Mouse (Mus musculus): Measurements from ENCODE around the gene Rbm7. TPM values are rescaled to one million over a fixed set of nuclear protein-coding genes. Genes with fewer than 3 reads are reported as not detected.
"Not testable (repeated sequence)": the region's sequence is repeated elsewhere in the genome, so short reads cannot be mapped to it uniquely, and the experiment has no call there.

Gene Rbm7
- total and polyA plus RNA-seq, 3 experiments: 47.3 to 48.4 TPM; not detected in 1

DNA sequence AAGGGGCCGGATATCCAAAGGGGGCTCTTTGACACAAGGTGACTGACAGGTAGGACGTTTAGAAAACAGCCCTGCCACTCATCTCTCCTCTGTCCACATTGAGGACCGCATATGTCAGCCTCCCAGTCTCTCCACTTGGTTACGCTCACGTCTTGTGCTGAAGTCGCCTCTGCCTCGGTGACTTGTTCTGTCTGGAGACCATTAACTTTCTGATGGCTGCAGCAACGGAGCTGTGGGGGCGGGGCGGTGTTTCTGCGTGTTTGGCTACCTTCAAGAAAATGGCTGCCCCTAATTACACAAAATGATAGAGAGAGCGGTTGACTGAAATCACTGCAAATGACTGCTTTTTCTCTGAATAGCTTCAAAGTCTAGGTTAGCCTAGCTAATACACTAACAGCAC is 43.6 kb upstream of the Rbm7 start:
- Histone ChIP-seq H3K9me3 (replicated peaks; ENCODE audit: insufficient read depth, low read length) (no peaks in the 10 kb centered on the region), H3K9ac (ENCODE audit: control insufficient read depth, low read depth, low read length, poor library complexity, severe bottlenecking) (no peak overlapping the region), H3K4me1 (ENCODE audit: control insufficient read depth in 1 of 2, insufficient read depth in 2 of 2, low read length in 2 of 2) (no peaks in the 10 kb centered on the region), H3K27me3 (ENCODE audit: control insufficient read depth in 1 of 2, insufficient read depth in 2 of 2, low read length in 2 of 2) (no peaks in the 10 kb centered on the region), H3K79me2 (ENCODE audit: control insufficient read depth, insufficient read depth, low read length, poor library complexity) (no peaks in the 10 kb centered on the region), H3K27ac (ENCODE audit: control insufficient read depth, low read depth, low read length) (no peak overlapping the region), H3K36me3 (ENCODE audit: control insufficient read depth in 1 of 2, insufficient read depth in 2 of 2, low read length in 2 of 2) (no peaks in the 10 kb centered on the region), H3K4me3 (ENCODE audit: control insufficient read depth in 1 of 2, insufficient read depth in 1 of 2, low read depth in 2 of 2, low read length in 2 of 2) (no peak overlapping the region)
- DNase-seq (ENCODE audit: low read depth, low spot score): no peak
- TF ChIP-seq RAD21 (IDR thresholded peaks at IDR 0.05; ENCODE audit: low read depth, low read length) (no peak), KAT2A (conservative IDR thresholded peaks at IDR 0.05; ENCODE audit: low read depth, low read length) (no peak), USF1 (IDR thresholded peaks at IDR 0.05; ENCODE audit: low read depth, low read length) (no peak), EP300 (IDR thresholded peaks at IDR 0.05; ENCODE audit: low read depth in 1 of 2, low read length in 2 of 2) (no peak), MAFK (IDR thresholded peaks at IDR 0.05; ENCODE audit: borderline replicate concordance, low read depth, low read length) (no peak), NRF1 (IDR thresholded peaks at IDR 0.05; ENCODE audit: insufficient read depth, low read depth, low read length, poor library complexity, severe bottlenecking) (no peak), GATA1 (IDR thresholded peaks at IDR 0.05; ENCODE audit: low read depth, low read length) (no peak), ZMIZ1 (IDR thresholded peaks at IDR 0.05; ENCODE audit: low read depth, low read length) (no peak), MEF2A (IDR thresholded peaks at IDR 0.05; ENCODE audit: extremely low read depth, insufficient replicate concordance, low read depth, low read length, poor library complexity, severe bottlenecking) (no peak), MYC (IDR thresholded peaks at IDR 0.05; ENCODE audit: low read depth, low read length) (no peak), ETS1 (IDR thresholded peaks at IDR 0.05; ENCODE audit: low read depth, low read length) (no peak), CHD1 (IDR thresholded peaks at IDR 0.05; ENCODE audit: low read depth, low read length) (no peak), JUND (IDR thresholded peaks at IDR 0.05; ENCODE audit: low read depth, low read length) (no peak)

DNA sequence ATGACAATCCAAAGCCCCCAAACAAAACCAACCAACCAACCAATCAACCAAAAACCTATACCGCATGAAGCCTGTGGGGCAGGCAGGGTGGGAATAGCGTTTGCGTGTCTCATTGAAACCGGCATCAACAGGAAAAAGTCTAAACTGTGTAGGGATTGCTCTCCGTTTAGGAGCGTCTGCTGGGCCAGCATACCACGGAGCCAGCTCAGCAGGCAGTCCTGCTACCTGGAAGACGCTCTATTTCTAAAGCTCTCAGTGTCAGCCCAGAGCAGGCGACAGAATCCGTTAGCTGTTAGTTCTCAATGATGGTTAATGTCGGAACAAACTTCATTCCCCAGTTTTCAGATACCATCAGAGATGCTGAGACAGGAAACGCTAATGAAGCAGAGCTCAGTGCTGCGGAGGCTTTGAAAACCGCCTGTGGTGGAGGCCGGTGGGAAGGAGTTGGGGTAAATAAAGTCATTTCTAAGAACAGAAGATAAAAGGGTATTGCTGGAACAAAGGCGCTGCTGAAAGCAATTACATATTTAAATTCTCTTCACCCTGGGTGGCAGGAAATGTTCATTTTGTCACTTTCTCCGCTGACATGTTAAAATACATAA is 43.0 kb upstream of the Rbm7 start:
- no peak overlapping the region for H3K9ac ChIP-seq (ENCODE audit: control insufficient read depth, low read depth, low read length, poor library complexity, severe bottlenecking)
- no peak for DNase-seq (ENCODE audit: low read depth, low spot score)
- H3K27me3 ChIP-seq (ENCODE audit: control insufficient read depth in 1 of 2, insufficient read depth in 2 of 2, low read length in 2 of 2): no peaks in the 10 kb centered on the region
- no peaks in the 10 kb centered on the region for H3K9me3 ChIP-seq (replicated peaks; ENCODE audit: insufficient read depth, low read length)
- no peak for TF ChIP-seq CHD1 (IDR thresholded peaks at IDR 0.05; ENCODE audit: low read depth, low read length)
- H3K79me2 ChIP-seq (ENCODE audit: control insufficient read depth, insufficient read depth, low read length, poor library complexity): no peaks in the 10 kb centered on the region
- H3K27ac ChIP-seq (ENCODE audit: control insufficient read depth, low read depth, low read length): no peak overlapping the region
- H3K4me1 ChIP-seq (ENCODE audit: control insufficient read depth in 1 of 2, insufficient read depth in 2 of 2, low read length in 2 of 2): peaks cover 0 to 2% of the 10 kb centered on the region in 2 experiments; a peak in 2 of 4 replicates
- H3K4me3 ChIP-seq (ENCODE audit: control insufficient read depth in 1 of 2, insufficient read depth in 1 of 2, low read depth in 2 of 2, low read length in 2 of 2): no peak overlapping the region
- H3K36me3 ChIP-seq (ENCODE audit: control insufficient read depth in 1 of 2, insufficient read depth in 2 of 2, low read length in 2 of 2): no peaks in the 10 kb centered on the region

DNA sequence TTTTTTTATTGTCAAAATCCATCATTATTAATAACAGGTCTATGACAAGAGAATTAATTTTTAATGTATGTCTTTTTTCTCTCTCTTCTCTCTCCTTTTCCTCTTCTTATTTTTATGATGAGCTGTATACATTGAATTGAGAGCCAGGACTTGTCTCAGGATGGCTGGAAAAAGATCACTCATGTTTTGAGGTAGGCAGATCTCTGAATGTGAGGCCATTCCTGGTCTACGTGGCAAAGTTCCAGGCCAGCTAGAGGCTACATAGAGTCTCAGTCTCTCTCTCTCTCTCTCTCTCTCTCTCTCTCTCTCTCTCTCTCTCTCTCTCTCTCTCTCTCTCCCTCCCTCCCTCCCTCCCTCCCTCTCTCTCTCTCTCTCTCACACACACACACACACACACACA is 42.5 kb upstream of the Rbm7 start:
- not testable (repeated sequence) for H3K27ac ChIP-seq (ENCODE audit: control insufficient read depth, low read depth, low read length); H3K9me3 ChIP-seq (replicated peaks; ENCODE audit: insufficient read depth, low read length); H3K36me3 ChIP-seq (ENCODE audit: control insufficient read depth in 1 of 2, insufficient read depth in 2 of 2, low read length in 2 of 2); H3K4me3 ChIP-seq (ENCODE audit: control insufficient read depth in 1 of 2, insufficient read depth in 1 of 2, low read depth in 2 of 2, low read length in 2 of 2); H3K79me2 ChIP-seq (ENCODE audit: control insufficient read depth, insufficient read depth, low read length, poor library complexity); H3K4me1 ChIP-seq (ENCODE audit: control insufficient read depth in 1 of 2, insufficient read depth in 2 of 2, low read length in 2 of 2); DNase-seq (ENCODE audit: low read depth, low spot score); H3K9ac ChIP-seq (ENCODE audit: control insufficient read depth, low read depth, low read length, poor library complexity, severe bottlenecking); H3K27me3 ChIP-seq (ENCODE audit: control insufficient read depth in 1 of 2, insufficient read depth in 2 of 2, low read length in 2 of 2)
